Mouse (Mus musculus): ENCODE data around the gene Elp5. TPM values are rescaled to one million over a fixed set of nuclear protein-coding genes. Genes with fewer than 3 reads are reported as not detected.
"Not testable (repeated sequence)": the region's sequence is repeated elsewhere in the genome, so short reads cannot be mapped to it uniquely, and the experiment has no call there.

Gene Elp5
- polyA plus RNA-seq, 1 experiment from 2014 or later, result 76.4 TPM

GRCm38 (mm10) chr11:69930967-69931537, 51.3 kb downstream of the Elp5 start:
- TF ChIP-seq CTCF (IDR thresholded peaks at IDR 0.05), result no peak
- DNase-seq (ENCODE audit: low read depth, low spot score), result no peak
- in situ Hi-C loops (cut with MboI; ENCODE audit: low pct_unique_long_range_greater_than_20kb), result loop anchor here (10.0 kb wide), 1 partner anchor 284 kb away; the partner anchor contains the start of gene Slc16a11
- ChIA-PET POLR2A (no interaction called here), CTCF (interaction anchor here (2.1 to 4.8 kb wide), 3 partner anchors 8 to 25 kb away, joined by 5 to 85 read pairs (median 43); partner anchors contain the start of genes Eif5a and Slc2a4)
- H3K27me3 ChIP-seq, result peaks cover 3% of the 10 kb centered on the region
- ATAC-seq, result no peak

DNA sequence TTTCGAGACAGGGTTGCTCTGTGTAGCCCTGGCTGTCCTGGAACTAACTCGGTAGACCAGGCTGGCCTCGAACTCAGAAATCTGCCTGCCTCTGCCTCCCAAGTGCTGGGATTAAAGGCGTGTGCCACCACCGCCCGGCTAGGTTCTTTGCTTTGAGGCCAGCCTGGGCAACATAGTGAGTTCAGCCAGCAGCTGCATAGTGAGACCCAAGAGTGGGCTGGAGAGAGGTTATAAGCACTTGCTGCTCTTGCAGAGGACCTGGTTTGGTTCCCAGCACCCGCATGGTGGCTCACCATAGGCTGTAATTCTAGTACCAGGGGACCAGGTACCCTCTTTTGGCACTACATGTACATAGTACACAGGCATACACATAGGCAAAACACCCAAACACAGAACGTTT, 52.1 kb downstream of the Elp5 start:
- ATAC-seq; H3K27me3 ChIP-seq; DNase-seq (ENCODE audit: low read depth, low spot score); CTCF ChIA-PET: not testable (repeated sequence)
- POLR2A ChIA-PET, result interaction anchor here (0.7 kb wide), 1 partner anchor 264 kb away, joined by 5 read pairs; the partner anchor contains the start of gene Cd68
- in situ Hi-C loops (cut with MboI; ENCODE audit: low pct_unique_long_range_greater_than_20kb), result loop anchor here (10.0 kb wide), 1 partner anchor 285 kb away; the partner anchor contains the start of gene Slc16a11

DNA sequence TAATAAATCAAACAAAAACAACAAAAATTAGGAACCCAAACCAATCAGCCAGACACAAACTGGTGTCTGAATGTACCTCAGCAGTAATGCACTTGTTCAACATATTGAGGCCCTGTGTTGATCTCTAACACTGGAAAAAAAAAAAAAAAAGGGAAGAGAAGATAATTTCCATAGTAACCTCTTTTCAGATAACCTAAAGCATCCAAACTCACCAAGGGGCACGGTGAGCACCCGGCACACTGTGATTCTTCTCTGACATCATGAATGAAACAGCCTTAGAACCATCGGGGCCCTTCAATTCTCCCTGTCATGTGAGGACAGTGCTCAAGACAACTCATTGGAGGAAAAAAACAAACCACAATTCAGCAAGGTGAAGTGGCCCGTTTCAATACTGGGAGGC, 52.6 kb downstream of the Elp5 start:
- ChIA-PET POLR2A (interaction anchor here (0.7 kb wide), 1 partner anchor 264 kb away, joined by 5 read pairs; the partner anchor contains the start of gene Cd68), CTCF (interaction anchor here (2.8 kb wide), 1 partner anchor 19 kb away, joined by 11 read pairs; no protein-coding TSS in a partner anchor)
- DNase-seq (ENCODE audit: low read depth, low spot score) (no peak), ATAC-seq (no peak)
- no peak for TF ChIP-seq CTCF (IDR thresholded peaks at IDR 0.05)
- H3K27me3 ChIP-seq, result peaks cover 3% of the 10 kb centered on the region
- in situ Hi-C loops (cut with MboI; ENCODE audit: low pct_unique_long_range_greater_than_20kb), result loop anchor here (10.0 kb wide), 1 partner anchor 285 kb away; the partner anchor contains the start of gene Slc16a11

- CTCF ChIA-PET, result interaction anchor here (2.8 kb wide), 1 partner anchor 21 kb away, joined by 11 read pairs; no protein-coding TSS in a partner anchor
- in situ Hi-C loops (cut with MboI; ENCODE audit: low pct_unique_long_range_greater_than_20kb), result no loop called here
- ATAC-seq (no peak), DNase-seq (ENCODE audit: low read depth, low spot score) (no peak)
- TF ChIP-seq CTCF (IDR thresholded peaks at IDR 0.05), result no peak
- POLR2A ChIA-PET, result interaction anchor here (0.6 kb wide), 1 partner anchor 598 kb away, joined by 9 read pairs; the partner anchor contains the start of gene Psmb6
- H3K27me3 ChIP-seq, result peaks cover 3% of the 10 kb centered on the region
Observed at GRCm38 (mm10) chr11:69927501-69927900, 54.8 kb downstream of the Elp5 start.

DNA sequence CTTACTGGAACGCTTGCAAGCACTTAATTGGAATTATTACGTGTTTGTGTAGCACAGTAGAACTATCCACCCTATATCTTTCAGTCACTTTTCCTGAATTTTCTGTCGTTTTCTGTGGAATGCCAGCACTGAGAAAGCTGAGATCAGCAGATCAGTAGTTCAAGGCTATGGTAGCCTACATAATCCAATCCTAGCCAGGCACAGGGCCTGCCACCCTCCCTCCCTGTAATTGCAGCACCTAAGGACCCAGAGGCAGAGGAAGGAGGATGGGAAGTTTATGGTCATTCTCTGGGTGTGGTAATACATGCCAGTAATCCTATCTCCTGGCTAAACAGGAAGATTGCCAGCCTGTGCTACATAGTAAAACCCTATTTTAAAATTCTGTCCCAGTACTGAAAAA, 59.5 kb downstream of the Elp5 start:
- POLR2A ChIA-PET, result no interaction called here
- H3K27me3 ChIP-seq, result no peaks in the 10 kb centered on the region
- in situ Hi-C loops (cut with MboI; ENCODE audit: low pct_unique_long_range_greater_than_20kb), result no loop called here
- no peak for ATAC-seq
- no peak for DNase-seq (ENCODE audit: low read depth, low spot score)
- CTCF ChIA-PET, result interaction anchor here (1.2 to 6.0 kb wide), 5 partner anchors 10 to 44 kb away, joined by 3 to 43 read pairs (median 6); no protein-coding TSS in a partner anchor
- no peak for TF ChIP-seq CTCF (IDR thresholded peaks at IDR 0.05)

DNA sequence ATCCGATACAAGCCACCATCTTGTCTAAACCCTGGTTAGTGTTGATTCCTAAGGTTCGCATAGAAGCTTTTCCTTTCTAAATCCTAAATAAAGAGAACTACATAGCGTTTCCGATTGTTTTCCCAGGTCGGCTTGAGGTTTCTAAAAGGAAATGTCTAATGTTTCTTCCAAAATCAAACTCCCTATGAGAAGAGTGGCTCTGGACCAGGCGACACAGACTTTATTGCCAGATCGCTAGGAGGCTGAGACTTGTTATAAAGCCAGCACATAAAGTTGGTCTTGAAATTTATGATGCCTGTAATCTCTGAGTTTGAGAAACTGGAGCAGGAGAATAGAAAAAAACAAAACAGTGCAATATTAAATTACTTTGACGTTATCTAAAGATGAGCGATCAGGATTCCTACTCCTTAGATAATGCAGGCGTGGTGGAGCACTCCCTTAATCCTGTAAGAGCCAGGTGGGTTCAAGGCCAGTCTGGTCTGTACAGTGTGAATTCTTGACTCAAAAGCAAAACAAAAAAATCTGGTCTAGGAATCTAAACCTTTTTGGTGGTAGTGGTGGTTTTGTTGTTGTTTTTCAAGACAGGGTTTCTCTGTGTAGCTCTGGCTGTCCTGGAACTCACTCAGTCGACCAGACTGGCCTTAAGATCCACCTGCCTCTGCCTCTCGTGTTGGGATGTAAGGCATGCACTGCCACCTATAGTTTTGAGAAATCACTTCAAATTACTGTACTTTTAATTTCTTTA, 60.1 kb downstream of the Elp5 start:
- TF ChIP-seq CTCF (IDR thresholded peaks at IDR 0.05), result no peak
- POLR2A ChIA-PET, result interaction anchor here (0.7 to 2.6 kb wide), 3 partner anchors 15 to 734 kb away, joined by 3 to 7 read pairs (median 5); no protein-coding TSS in a partner anchor
- CTCF ChIA-PET, result interaction anchor here (1.2 to 6.0 kb wide), 4 partner anchors 11 to 43 kb away, joined by 3 to 43 read pairs (median 7); no protein-coding TSS in a partner anchor
- no peak for ATAC-seq
- no peaks in the 10 kb centered on the region for H3K27me3 ChIP-seq
- in situ Hi-C loops (cut with MboI; ENCODE audit: low pct_unique_long_range_greater_than_20kb), result no loop called here
- no peak for DNase-seq (ENCODE audit: low read depth, low spot score)

GRCm38 (mm10) chr11:69921114-69922011, 61.0 kb downstream of the Elp5 start, which contains the start of gene Eif5a:
Eif5a (minus strand) TSS chr11:69921958.
- no peaks in the 10 kb centered on the region for H3K27me3 ChIP-seq
- in situ Hi-C loops (cut with MboI; ENCODE audit: low pct_unique_long_range_greater_than_20kb), result no loop called here
- ChIA-PET CTCF (interaction anchor here (0.9 to 6.0 kb wide), 3 partner anchors 12 to 40 kb away, joined by 3 to 43 read pairs (median 3); no protein-coding TSS in a partner anchor), POLR2A (interaction anchor here (0.6 to 2.6 kb wide), 6 partner anchors 15 to 734 kb away, joined by 3 to 7 read pairs (median 4); partner anchors contain the start of genes 2810408A11Rik and Neurl4)
- peak; percentile 99 for DNase-seq (ENCODE audit: low read depth, low spot score)
- peak; percentile 71 for ATAC-seq
- TF ChIP-seq CTCF (IDR thresholded peaks at IDR 0.05), result no peak

- no peaks in the 10 kb centered on the region for H3K27me3 ChIP-seq
- in situ Hi-C loops (cut with MboI; ENCODE audit: low pct_unique_long_range_greater_than_20kb), result no loop called here
- ChIA-PET CTCF (interaction anchor here (0.9 to 6.0 kb wide), 4 partner anchors 12 to 43 kb away, joined by 3 to 43 read pairs (median 3); partner anchors contain the start of gene Tmem95), POLR2A (interaction anchor here (0.5 to 2.6 kb wide), 5 partner anchors 16 to 322 kb away, joined by 3 to 7 read pairs (median 6); partner anchors contain the start of genes 2810408A11Rik and Neurl4)
- DNase-seq (ENCODE audit: low read depth, low spot score), result no peak
- ATAC-seq, result peak; percentile 3
- TF ChIP-seq CTCF (IDR thresholded peaks at IDR 0.05), result no peak
Observed at GRCm38 (mm10) chr11:69920266-69921031, 61.9 kb downstream of the Elp5 start.

All from Patski (cell line).